8 mouse cellular contexts compared by ENCODE assay signal in the genomic region with DNA sequence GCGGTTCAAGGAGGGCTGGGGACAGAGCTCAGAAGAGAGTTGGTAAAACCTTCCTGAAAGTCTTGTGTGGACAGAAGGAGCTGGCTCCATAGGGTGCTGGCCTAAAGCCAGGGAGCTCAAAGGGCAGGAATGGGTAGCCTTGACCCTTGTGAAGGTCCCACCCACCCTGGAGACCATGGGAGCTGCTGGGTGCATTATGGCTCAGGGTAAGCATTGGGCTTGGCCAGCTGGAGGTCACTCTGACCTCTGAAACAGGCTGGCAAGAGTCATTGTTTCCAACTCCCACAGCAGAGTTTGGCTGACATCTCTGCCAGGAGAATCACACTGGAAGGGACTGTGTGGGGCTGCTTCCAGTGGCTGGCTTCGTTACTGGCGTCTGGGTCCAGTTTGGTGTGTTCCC.
A peak's percentile ranks its signal among the peaks of the same experiment; 100 is the strongest.
DNase-seq lines count a peak whose midpoint lies in the region; ATAC-seq and TF ChIP-seq lines count a peak whose summit lies in the region.
"Had no signal": no experiment of that assay in that cellular context is flagged by ENCODE, and none has a peak within 500 bp of the region (broad histone marks: within the 10 kb centered on the region; RNA-seq: fewer than 3 reads in every experiment).

No protein-coding gene starts in this region.

- DNase-seq in lung, adult 18-20 months = peak; percentile 5 to 8
- no peak for DNase-seq in lung, postnatal 0 days (ENCODE audit: low spot score)
- peak; percentile 52 to 67 for DNase-seq in adrenal gland, postnatal 36 days
- peak; percentile 50 to 59 for DNase-seq in heart, adult 9 months (ENCODE audit: low spot score in 2 of 2)
- DNase-seq in kidney, postnatal 36 days = peak; percentile 3 to 12
- DNase-seq in midbrain, embryonic 10.5 days (ENCODE audit: low spot score) = no peak
- no peak for DNase-seq in left cerebral cortex, postnatal 25 days (ENCODE audit: low spot score in 2 of 2)
- DNase-seq: right cerebral cortex, postnatal 4 days had no signal

- TF ChIP-seq EP300 in lung, postnatal 0 days (IDR thresholded peaks at IDR 0.05) = no peak

- no peak overlapping the region for H3K4me3 ChIP-seq in lung, postnatal 0 days (ENCODE audit: low read depth, low read length)
- H3K4me3 ChIP-seq in midbrain, embryonic 10.5 days = no peak overlapping the region

- no peaks in the 10 kb centered on the region for H3K36me3 ChIP-seq in lung, postnatal 0 days (ENCODE audit: insufficient read depth, low read length)
- H3K36me3 ChIP-seq in midbrain, embryonic 10.5 days = no peaks in the 10 kb centered on the region

- no peak overlapping the region for H3K27ac ChIP-seq in lung, postnatal 0 days (ENCODE audit: low read length)
- H3K27ac ChIP-seq in midbrain, embryonic 10.5 days (replicated peaks) = no peak overlapping the region

- no peak overlapping the region for H3K4me2 ChIP-seq in lung, postnatal 0 days (replicated peaks; ENCODE audit: low read depth, low read length)

- TF ChIP-seq CTCF in lung, postnatal 0 days (IDR thresholded peaks at IDR 0.05) = no peak

- intact Hi-C loops in left cerebral cortex, postnatal 25 days (cut with DNase I) = no loop called here

- WGBS in lung, postnatal 0 days = 82% methylated on average over 3 of the region's 3 CpGs
- 91% methylated on average over 3 of the region's 3 CpGs for WGBS in midbrain, embryonic 10.5 days

- no peaks in the 10 kb centered on the region for H3K27me3 ChIP-seq in lung, postnatal 0 days (replicated peaks; ENCODE audit: insufficient read depth, low read length)
- H3K27me3 ChIP-seq in midbrain, embryonic 10.5 days (ENCODE audit: low read depth, poor library complexity, severe bottlenecking) = no peaks in the 10 kb centered on the region

- no peak overlapping the region for H3K9ac ChIP-seq in lung, postnatal 0 days (replicated peaks; ENCODE audit: low read depth)

- no peaks in the 10 kb centered on the region for H3K9me3 ChIP-seq in lung, postnatal 0 days (ENCODE audit: low read length)
- H3K9me3 ChIP-seq in midbrain, embryonic 10.5 days (replicated peaks) = no peaks in the 10 kb centered on the region

- no peaks in the 10 kb centered on the region for H3K4me1 ChIP-seq in lung, postnatal 0 days (ENCODE audit: insufficient read depth, low read depth, low read length)
- H3K4me1 ChIP-seq in midbrain, embryonic 10.5 days = no peaks in the 10 kb centered on the region

- no peak for ATAC-seq in lung, postnatal 0 days

Comparison
In these comparisons a context has a peak if more than half of its experiments do, and no peak if none do; other contexts are left out.
1. DNase-seq: peak in lung, adult 18-20 months (2 of 2), adrenal gland, postnatal 36 days (2 of 2), heart, adult 9 months (2 of 2) and kidney, postnatal 36 days (2 of 2); none in lung, postnatal 0 days (single experiment), midbrain, embryonic 10.5 days (single experiment) and left cerebral cortex, postnatal 25 days (0 of 2).